Mouse (Mus musculus) hindbrain, embryonic 10.5 days (tissue): ENCODE measurements around the gene Gkap1. TPM values are rescaled to one million over a fixed set of nuclear protein-coding genes. Genes with fewer than 3 reads are reported as not detected.

Source experiments
- DNase-seq: peaks from one replicate; pipeline ENCODE4 v3.0.0-alpha.2; 2017; ENCODE audit warnings: low spot score
- H3K27ac ChIP-seq: fragments of 300-500 bp; sonication (generic); 2 replicates; pipeline ENCODE4 v1.5.1; 2016; ENCODE audit warnings: mild to moderate bottlenecking, moderate library complexity
- H3K27me3 ChIP-seq: fragments of 300-500 bp; sonication (generic); 2 replicates; pipeline ENCODE4 v1.6.1; 2016; ENCODE audit warnings: mild to moderate bottlenecking; ENCODE audit not compliant: poor library complexity, insufficient read depth, severe bottlenecking
- H3K36me3 ChIP-seq: fragments of 300-500 bp; sonication (generic); 2 replicates; pipeline ENCODE4 v1.6.1; 2016; ENCODE audit warnings: mild to moderate bottlenecking, moderate library complexity
- H3K4me1 ChIP-seq: fragments of 300-500 bp; sonication (generic); replicated peaks from 2 replicates; pipeline ENCODE4 v1.6.1; 2016; ENCODE audit warnings: mild to moderate bottlenecking
- H3K4me3 ChIP-seq: fragments of 300-500 bp; sonication (generic); 2 replicates; pipeline ENCODE4 v1.5.1; 2016; ENCODE audit warnings: mild to moderate bottlenecking, moderate library complexity
- H3K9me3 ChIP-seq: fragments of 300-500 bp; sonication (generic); 2 replicates; pipeline ENCODE4 v1.6.1; 2016; ENCODE audit warnings: mild to moderate bottlenecking, moderate library complexity
- WGBS: fragments of 180-500 bp; shearing (Covaris S2); methylation state at CpG from one replicate; pipeline ENCODE4 v1.1.7; 2016; 5-methylcytosine and 5-hydroxymethylcytosine counted together
- polyA plus RNA-seq: library from polyadenylated mRNA; unstranded; fragments of >200 nt; fragmentation: Nextera tagmentation; extraction: Ambion mirVana; gene quantifications from 2 replicates; pipeline ENCODE4 v1.2.1, GENCODE M21; 2016

Gkap1 gene
- polyA plus RNA-seq, 1 experiment from 2014 or later: 23.2 TPM

DNA sequence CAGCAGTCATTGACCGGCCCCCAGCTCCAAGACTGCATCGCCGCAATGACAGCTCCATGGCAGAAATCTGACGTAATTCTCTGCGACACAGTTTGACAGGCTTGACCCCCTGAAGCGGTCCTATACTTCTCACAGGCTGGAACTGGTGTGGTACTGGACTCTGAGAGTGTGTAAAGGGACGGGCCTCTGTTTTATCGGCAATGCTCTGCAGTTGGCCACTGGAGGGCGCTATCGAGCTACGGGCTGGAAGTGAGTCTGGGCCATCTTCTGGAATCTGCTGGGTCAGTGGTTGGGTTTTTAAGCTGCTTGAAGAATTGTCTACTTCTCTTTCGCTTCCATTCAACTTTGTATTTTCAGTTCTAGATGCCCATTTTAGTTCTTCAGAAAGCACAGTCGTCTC lies 12.3 kb upstream of the Gkap1 start:
- Histone ChIP-seq H3K4me1 (peaks cover 8% of the 10 kb centered on the region), H3K4me3 (no peak overlapping the region), H3K27ac (no peak overlapping the region), H3K36me3 (no peaks in the 10 kb centered on the region), H3K9me3 (no peaks in the 10 kb centered on the region), H3K27me3 (no peaks in the 10 kb centered on the region)
- peak; percentile 86 for DNase-seq
- WGBS: 16% methylated on average over 13 of the region's 13 CpGs

DNA sequence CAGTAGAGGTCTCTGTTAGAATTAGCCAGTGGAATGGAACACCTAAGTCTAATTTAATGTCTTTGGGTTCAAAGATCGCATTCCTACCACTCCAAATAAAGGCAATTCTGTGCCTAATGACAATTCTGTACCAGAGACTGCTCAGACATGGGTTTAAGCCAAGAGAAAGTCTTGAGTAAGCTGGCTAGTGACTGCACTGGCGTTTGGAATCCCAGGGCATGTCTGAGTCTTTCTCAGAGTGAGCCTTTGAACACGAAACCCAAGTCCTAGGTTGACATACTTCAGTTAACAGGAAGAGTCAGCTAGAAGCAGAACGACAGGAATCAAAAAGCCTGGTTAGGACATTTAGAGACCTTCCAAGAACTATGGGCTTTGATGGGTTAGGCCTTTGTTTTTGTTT lies 8.0 kb upstream of the Gkap1 start:
- Histone ChIP-seq H3K36me3 (no peaks in the 10 kb centered on the region), H3K27ac (no peak overlapping the region), H3K9me3 (no peaks in the 10 kb centered on the region), H3K27me3 (no peaks in the 10 kb centered on the region), H3K4me1 (no peaks in the 10 kb centered on the region), H3K4me3 (no peak overlapping the region)
- 64% methylated on average over 4 of the region's 4 CpGs for WGBS
- DNase-seq: no peak

GRCm38 (mm10) chr13:58281936-58282335 lies 6.4 kb upstream of the Gkap1 start:
- Histone ChIP-seq H3K27ac (no peak overlapping the region), H3K4me3 (no peak overlapping the region), H3K27me3 (no peaks in the 10 kb centered on the region), H3K36me3 (no peaks in the 10 kb centered on the region), H3K4me1 (no peaks in the 10 kb centered on the region), H3K9me3 (no peaks in the 10 kb centered on the region)
- 68% methylated on average over 4 of the region's 4 CpGs for WGBS
- no peak for DNase-seq

DNA sequence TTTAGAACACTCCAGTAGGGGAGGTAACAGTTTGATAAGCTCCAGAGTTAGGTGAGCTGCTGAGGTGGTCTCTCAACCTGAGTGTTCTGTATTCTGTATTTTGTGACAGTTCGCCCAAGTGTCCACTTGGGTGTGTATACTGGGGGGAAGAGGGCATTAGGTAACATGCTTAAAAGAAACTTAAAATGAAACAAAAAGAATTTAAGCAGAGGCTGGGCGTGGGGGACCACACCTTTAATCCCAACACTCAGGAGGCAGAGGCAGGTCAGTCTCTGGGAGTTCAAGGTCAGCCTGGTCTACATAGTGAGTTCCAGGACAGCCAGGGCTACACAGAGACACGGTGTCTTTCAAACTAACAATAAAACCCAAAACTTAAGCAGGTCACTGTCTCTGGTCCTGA lies 5.0 kb upstream of the Gkap1 start:
- 86% methylated on average over 3 of the region's 3 CpGs for WGBS
- Histone ChIP-seq H3K27me3 (peaks cover 11% of the 10 kb centered on the region), H3K27ac (no peak overlapping the region), H3K36me3 (no peaks in the 10 kb centered on the region), H3K4me1 (peaks cover 8% of the 10 kb centered on the region), H3K4me3 (no peak overlapping the region), H3K9me3 (no peaks in the 10 kb centered on the region)
- no peak for DNase-seq

DNA sequence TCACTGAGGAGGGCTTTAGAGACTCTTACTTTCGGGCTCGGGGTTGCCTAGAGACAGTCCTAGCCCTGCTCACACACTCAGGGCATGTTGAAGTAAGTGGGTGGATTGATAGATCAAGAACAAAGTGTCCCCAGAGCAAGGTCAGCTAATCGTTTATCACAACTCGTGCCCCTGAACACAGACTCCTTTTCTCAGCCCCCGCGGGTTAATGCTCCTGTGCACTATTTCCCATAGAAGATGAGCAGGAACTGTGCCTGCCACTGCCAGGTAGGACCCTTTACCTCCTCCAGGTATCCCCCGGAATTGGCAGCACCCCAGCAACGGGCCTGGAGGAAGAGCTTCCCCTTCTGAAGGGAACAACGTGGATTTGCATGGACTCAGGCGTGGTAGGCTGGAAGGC lies 757 bp upstream of the Gkap1 start:
- H3K9me3 ChIP-seq: no peaks in the 10 kb centered on the region
- no peak for DNase-seq
- whole genome bisulfite sequencing: 71% methylated on average over 10 of the region's 10 CpGs
- H3K4me1 ChIP-seq: peaks cover 35% of the 10 kb centered on the region
- peaks cover 14% of the 10 kb centered on the region for H3K27me3 ChIP-seq
- H3K27ac ChIP-seq: no peak overlapping the region
- no peak overlapping the region for H3K4me3 ChIP-seq
- no peaks in the 10 kb centered on the region for H3K36me3 ChIP-seq

DNA sequence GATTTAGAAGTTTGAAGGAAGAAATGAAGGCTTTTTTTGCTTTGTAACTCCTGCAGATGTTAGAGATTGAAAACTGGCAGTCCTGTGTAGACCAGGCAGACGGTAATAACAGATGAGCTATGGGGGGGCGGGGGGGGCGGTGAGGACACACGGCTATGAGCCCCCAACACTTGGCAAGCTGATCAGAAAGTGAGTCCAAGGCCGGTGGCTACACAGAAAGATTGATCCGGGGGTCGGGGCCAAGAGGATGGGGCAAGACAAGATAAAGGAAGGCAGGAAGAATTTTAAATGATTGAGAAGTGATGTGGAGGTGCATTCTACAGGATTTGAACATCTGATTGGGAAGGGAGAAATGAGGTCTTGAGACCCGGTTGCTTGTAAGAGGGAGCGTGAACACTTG lies 423 bp downstream of the Gkap1 start:
- Histone ChIP-seq H3K27me3 (peaks cover 14% of the 10 kb centered on the region), H3K36me3 (no peaks in the 10 kb centered on the region), H3K4me3 (peak overlapping the region; percentile 89), H3K4me1 (peaks cover 35% of the 10 kb centered on the region), H3K9me3 (no peaks in the 10 kb centered on the region), H3K27ac (peak overlapping the region; percentile 92)
- DNase-seq: no peak
- WGBS: 23% methylated on average over 9 of the region's 9 CpGs

DNA sequence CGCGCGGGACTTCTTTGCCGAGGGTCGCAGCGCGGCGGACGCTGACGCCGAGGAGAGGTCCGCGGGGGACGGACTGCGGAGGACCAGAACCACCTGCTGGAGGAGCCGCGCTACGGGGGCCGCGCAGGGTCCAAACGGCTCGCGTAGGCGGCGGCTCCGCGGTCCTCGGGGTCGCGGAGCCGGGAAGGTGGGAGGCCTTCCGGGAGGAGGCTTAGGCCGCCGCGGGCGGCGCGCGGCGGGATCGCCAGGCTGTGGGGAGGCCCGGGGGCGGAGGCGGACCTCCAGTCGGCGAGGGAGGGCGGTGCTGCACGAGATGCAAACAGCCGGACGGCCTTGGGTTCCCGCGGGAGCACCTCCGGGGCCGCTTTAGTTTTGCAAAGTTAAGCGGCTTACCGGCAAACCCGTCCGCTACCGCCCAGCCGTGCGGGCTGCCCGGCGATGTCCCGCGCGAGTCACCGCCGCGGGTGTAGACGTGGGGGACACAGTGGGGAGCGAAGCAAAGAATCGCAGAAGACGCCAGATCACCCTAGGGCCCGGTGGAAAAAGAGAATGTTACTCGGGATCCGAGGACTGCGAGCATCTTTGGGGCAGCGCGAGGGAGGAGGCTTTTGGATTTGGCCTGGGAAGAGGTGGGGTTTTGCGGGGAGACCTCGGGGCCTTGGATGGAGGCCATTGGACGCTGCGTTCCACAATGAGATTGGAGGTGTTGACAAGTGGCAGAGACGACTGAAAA lies 1.1 kb downstream of the Gkap1 start:
- peak; percentile 80 for DNase-seq
- no peaks in the 10 kb centered on the region for H3K9me3 ChIP-seq
- H3K27ac ChIP-seq: peak overlapping the region; percentile 92
- H3K4me3 ChIP-seq: peak overlapping the region; percentile 89
- H3K36me3 ChIP-seq: no peaks in the 10 kb centered on the region
- peaks cover 35% of the 10 kb centered on the region for H3K4me1 ChIP-seq
- WGBS: under 1% methylated on average over 84 of the region's 84 CpGs
- peaks cover 14% of the 10 kb centered on the region for H3K27me3 ChIP-seq

GRCm38 (mm10) chr13:58273411-58274258 lies 1.9 kb downstream of the Gkap1 start:
- no peaks in the 10 kb centered on the region for H3K36me3 ChIP-seq
- peak overlapping the region; percentile 92 for H3K27ac ChIP-seq
- no peaks in the 10 kb centered on the region for H3K9me3 ChIP-seq
- H3K4me1 ChIP-seq: peaks cover 35% of the 10 kb centered on the region
- H3K27me3 ChIP-seq: peaks cover 14% of the 10 kb centered on the region
- H3K4me3 ChIP-seq: peak overlapping the region; percentile 89
- DNase-seq: peak; percentile 66
- under 1% methylated on average over 114 of the region's 115 CpGs for WGBS

- Histone ChIP-seq H3K9me3 (no peaks in the 10 kb centered on the region), H3K27ac (no peak overlapping the region), H3K27me3 (no peaks in the 10 kb centered on the region), H3K36me3 (peaks cover 21% of the 10 kb centered on the region), H3K4me3 (no peak overlapping the region), H3K4me1 (no peaks in the 10 kb centered on the region)
- DNase-seq: no peak
- WGBS: 83% methylated on average over 3 of the region's 3 CpGs
These were observed 8.6 kb downstream of the Gkap1 start for GRCm38 (mm10) chr13:58266864-58267263.

DNA sequence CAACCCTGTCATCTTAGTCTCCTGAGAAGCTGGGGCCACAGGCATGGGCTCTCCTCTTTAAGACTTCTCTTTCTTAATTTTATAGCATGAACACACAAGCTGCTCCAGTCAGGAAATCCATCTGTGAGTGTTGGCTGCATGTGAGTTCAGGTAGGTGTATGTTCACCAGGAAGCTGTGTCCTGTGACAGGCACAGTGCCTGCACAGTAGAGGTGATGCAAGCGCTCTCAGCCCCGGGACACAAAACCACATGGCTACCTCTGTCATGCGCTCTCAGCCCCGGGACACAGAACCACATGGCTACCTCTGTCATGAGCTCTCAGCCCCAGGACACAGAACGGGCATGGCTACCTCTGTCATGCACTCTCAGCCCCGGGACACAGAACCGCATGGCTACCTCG lies 12.0 kb downstream of the Gkap1 start:
- DNase-seq: no peak
- WGBS: 87% methylated on average over 8 of the region's 8 CpGs
- Histone ChIP-seq H3K27ac (no peak overlapping the region), H3K4me3 (no peak overlapping the region), H3K36me3 (peaks cover 36% of the 10 kb centered on the region), H3K4me1 (no peaks in the 10 kb centered on the region), H3K27me3 (no peaks in the 10 kb centered on the region), H3K9me3 (no peaks in the 10 kb centered on the region)

DNA sequence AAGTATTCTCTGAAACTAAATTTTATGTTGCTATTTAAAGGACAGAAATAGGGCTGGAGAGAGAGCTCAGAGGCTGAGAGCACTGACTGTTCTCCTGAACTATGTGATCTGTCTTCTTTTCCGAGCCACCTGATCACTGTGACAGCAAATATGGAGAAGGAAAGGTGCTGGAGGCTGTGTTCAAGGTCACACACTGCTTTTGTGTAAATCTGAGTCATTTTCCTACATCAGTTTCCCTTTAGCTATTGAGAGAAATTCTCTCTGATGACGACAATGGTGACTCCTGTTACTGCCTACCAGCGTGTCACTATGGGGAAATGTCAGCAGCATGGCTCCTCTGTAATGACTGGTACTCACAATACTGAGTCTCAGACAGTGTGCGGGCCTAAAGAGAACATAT lies 13.8 kb downstream of the Gkap1 start:
- Histone ChIP-seq H3K27me3 (no peaks in the 10 kb centered on the region), H3K9me3 (no peaks in the 10 kb centered on the region), H3K27ac (no peak overlapping the region), H3K4me3 (no peak overlapping the region), H3K36me3 (peaks cover 47% of the 10 kb centered on the region), H3K4me1 (no peaks in the 10 kb centered on the region)
- no peak for DNase-seq
- 87% methylated on average over 4 of the region's 4 CpGs for WGBS

DNA sequence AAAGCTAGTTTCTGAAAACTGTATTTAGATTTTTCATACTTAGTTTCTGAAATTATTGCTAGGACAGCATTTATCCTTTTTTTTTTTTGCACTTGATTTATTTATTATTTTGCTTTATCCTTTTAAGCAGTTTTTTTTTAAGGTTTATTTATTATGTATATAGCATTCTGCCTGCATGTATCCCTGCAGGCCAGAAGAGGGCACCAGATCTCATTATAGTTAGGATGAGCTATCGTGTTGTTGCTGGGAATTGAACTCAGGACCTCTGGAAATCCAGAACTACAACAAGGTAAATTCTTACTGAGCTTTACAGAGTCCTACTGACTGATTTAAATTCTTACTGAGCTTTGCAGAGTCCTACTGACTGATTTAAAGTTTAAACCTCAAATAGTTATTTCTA lies 22.2 kb downstream of the Gkap1 start:
- Histone ChIP-seq H3K9me3 (no peaks in the 10 kb centered on the region), H3K4me3 (no peak overlapping the region), H3K27ac (no peak overlapping the region), H3K4me1 (no peaks in the 10 kb centered on the region), H3K27me3 (no peaks in the 10 kb centered on the region), H3K36me3 (peaks cover 58% of the 10 kb centered on the region)
- WGBS: 93% methylated on average over 1 of the region's 1 CpGs
- no peak for DNase-seq

- Histone ChIP-seq H3K9me3 (no peaks in the 10 kb centered on the region), H3K27me3 (no peaks in the 10 kb centered on the region), H3K4me3 (no peak overlapping the region), H3K27ac (no peak overlapping the region), H3K36me3 (peaks cover 58% of the 10 kb centered on the region), H3K4me1 (no peaks in the 10 kb centered on the region)
- 95% methylated on average over 5 of the region's 5 CpGs for WGBS
- no peak for DNase-seq
These were observed 26.5 kb downstream of the Gkap1 start for GRCm38 (mm10) chr13:58248957-58249356.
